Mouse (Mus musculus): ENCODE measurements around the gene Six1.

GRCm38 (mm10) chr12:72996646-72997045, 57.0 kb downstream of the Six1 start:
- TF ChIP-seq CTCF (IDR thresholded peaks at IDR 0.05; ENCODE audit: control insufficient read depth, insufficient read depth, insufficient read length) (no peak), MAX (IDR thresholded peaks at IDR 0.05) (no peak), USF1 (IDR thresholded peaks at IDR 0.05; ENCODE audit: low read depth) (no peak), MYOD1 (IDR thresholded peaks at IDR 0.05; ENCODE audit: control insufficient read depth, insufficient read length, low read depth) (no peak), CEBPB (IDR thresholded peaks at IDR 0.05; ENCODE audit: low read depth) (no peak), MYOG (IDR thresholded peaks at IDR 0.05; ENCODE audit: control insufficient read depth, extremely low read depth, insufficient read length) (no peak), FOSL1 (IDR thresholded peaks at IDR 0.05; ENCODE audit: insufficient read depth, low read length, poor library complexity, severe bottlenecking) (no peak)
